Mouse (Mus musculus): Measurements from ENCODE around the gene Evi5l.

- TF ChIP-seq POLR2A (IDR thresholded peaks at IDR 0.05; ENCODE audit: borderline replicate concordance, extremely low read depth, low read depth, low read length) = no peak
- no peak for TF ChIP-seq CTCF (IDR thresholded peaks at IDR 0.05; ENCODE audit: insufficient read depth, low read length)
These were observed 92.3 kb downstream of the Evi5l start for GRCm38 (mm10) chr8:4258678-4259077.

Measured in lung, adult 2 months (tissue).